Mouse (Mus musculus) retina, adult 2 months (tissue): ENCODE data around the gene Pdzd9.
"Not testable (repeated sequence)": the region's sequence is repeated elsewhere in the genome, so short reads cannot be mapped to it uniquely, and the experiment has no call there.

Experiments
- DNase-seq: peaks from one replicate; pipeline ENCODE4 v3.0.0-alpha.2; 2012; ENCODE audit warnings: low read depth, low spot score

The Pdzd9 gene

GRCm38 (mm10) chr7:120670153-120670875 lies at the start of gene Pdzd9:
Gene Pdzd9 (minus strand): TSS chr7:120670343.
- DNase-seq: peak; percentile 23

GRCm38 (mm10) chr7:120717261-120717660 lies 47.1 kb upstream of the Pdzd9 start:
- no peak for DNase-seq

GRCm38 (mm10) chr7:120713951-120714350 lies 43.8 kb upstream of the Pdzd9 start:
- not testable (repeated sequence) for DNase-seq

- DNase-seq: no peak
These were observed 43.1 kb upstream of the Pdzd9 start for GRCm38 (mm10) chr7:120713225-120713624.

GRCm38 (mm10) chr7:120712071-120712470 lies 41.9 kb upstream of the Pdzd9 start:
- no peak for DNase-seq

- no peak for DNase-seq
These were observed 33.7 kb upstream of the Pdzd9 start for GRCm38 (mm10) chr7:120703888-120704287.

GRCm38 (mm10) chr7:120699586-120699985 lies 29.4 kb upstream of the Pdzd9 start:
- DNase-seq: no peak

- no peak for DNase-seq
These were observed 26.2 kb upstream of the Pdzd9 start for GRCm38 (mm10) chr7:120696331-120696730.

- no peak for DNase-seq
These were observed 25.5 kb upstream of the Pdzd9 start for GRCm38 (mm10) chr7:120695641-120696040.

GRCm38 (mm10) chr7:120695196-120695595 lies 25.1 kb upstream of the Pdzd9 start:
- DNase-seq: no peak

- DNase-seq: no peak
These were observed 23.8 kb upstream of the Pdzd9 start for GRCm38 (mm10) chr7:120693831-120694375.

GRCm38 (mm10) chr7:120690634-120691033 lies 20.5 kb upstream of the Pdzd9 start:
- no peak for DNase-seq

- DNase-seq: no peak
These were observed 15.1 kb upstream of the Pdzd9 start for GRCm38 (mm10) chr7:120685227-120685626.

- no peak for DNase-seq
These were observed 14.6 kb upstream of the Pdzd9 start for GRCm38 (mm10) chr7:120684731-120685161.

- no peak for DNase-seq
These were observed 11.9 kb upstream of the Pdzd9 start for GRCm38 (mm10) chr7:120682002-120682401.

- DNase-seq: no peak
These were observed 8.9 kb upstream of the Pdzd9 start for GRCm38 (mm10) chr7:120679023-120679422.

GRCm38 (mm10) chr7:120677764-120678531 lies 7.8 kb upstream of the Pdzd9 start:
- peak; percentile 3 for DNase-seq

- DNase-seq: peak; percentile 54
These were observed 7.0 kb upstream of the Pdzd9 start, which contains the start of gene Mosmo for GRCm38 (mm10) chr7:120677001-120677643. Gene Mosmo (plus strand): TSS chr7:120677618.

GRCm38 (mm10) chr7:120671271-120671670 lies 1.1 kb upstream of the Pdzd9 start:
- no peak for DNase-seq

- no peak for DNase-seq
These were observed 8.1 kb downstream of the Pdzd9 start for GRCm38 (mm10) chr7:120662079-120662478.

- no peak for DNase-seq
These were observed 22.3 kb downstream of the Pdzd9 start for GRCm38 (mm10) chr7:120647849-120648248.

- DNase-seq: no peak
These were observed 26.9 kb downstream of the Pdzd9 start for GRCm38 (mm10) chr7:120643217-120643616.
